Mouse (Mus musculus) ES-E14 (cell line): ENCODE results near the gene Gm10944. TPM values are rescaled to one million over a fixed set of nuclear protein-coding genes. Genes with fewer than 3 reads are reported as not detected.

ENCODE experiments used
- DNase-seq: peaks from one replicate; pipeline ENCODE4 v3.0.0-alpha.2; 2013; ENCODE audit warnings: low read depth, low spot score
- H3K27ac ChIP-seq: 2 replicates; pipeline ENCODE4 v1.5.1; 2012; ENCODE audit warnings: low read depth, mild to moderate bottlenecking, low read length, moderate library complexity, mixed read lengths; ENCODE audit not compliant: poor library complexity, insufficient read depth, severe bottlenecking
- H3K36me3 ChIP-seq: 2 replicates; pipeline ENCODE4 v1.6.1; 2012; ENCODE audit warnings: mild to moderate bottlenecking, low read length, moderate library complexity, mixed read lengths; ENCODE audit not compliant: control insufficient read depth, poor library complexity, insufficient read depth, severe bottlenecking
- H3K4me1 ChIP-seq, 2 experiments: fragments of 150-350 bp in 1 of 2; sonication (generic) in 1 of 2; 2 replicates each; pipeline ENCODE4 v1.6.1; 2012; ENCODE audit warnings: low read length in 2 of 2, mild to moderate bottlenecking in 1 of 2, mixed read lengths in 1 of 2; ENCODE audit not compliant: control insufficient read depth in 2 of 2, insufficient read depth in 2 of 2, poor library complexity in 1 of 2
- H3K4me3 ChIP-seq, 2 experiments: fragments of 150-350 bp in 1 of 2; sonication (generic) in 1 of 2; 2 replicates each; pipeline ENCODE4 v1.5.1; 2012; ENCODE audit warnings: low read length in 2 of 2, low read depth in 1 of 2, mild to moderate bottlenecking in 1 of 2, mixed read lengths in 1 of 2; ENCODE audit not compliant: insufficient read depth in 1 of 2, poor library complexity in 1 of 2, severe bottlenecking in 1 of 2
- H3K9ac ChIP-seq: 2 replicates; pipeline ENCODE4 v1.6.1; 2012; ENCODE audit warnings: low read depth, mild to moderate bottlenecking, low read length, mixed read lengths; ENCODE audit not compliant: poor library complexity, insufficient read depth, severe bottlenecking
- H3K9me3 ChIP-seq: fragments of 150-350 bp; sonication (generic); 2 replicates; pipeline ENCODE4 v1.6.1; 2012; ENCODE audit warnings: low read depth, mild to moderate bottlenecking, low read length; ENCODE audit not compliant: control insufficient read depth, insufficient read depth
- CHD2 ChIP-seq: IDR thresholded peaks from 2 replicates; pipeline ENCODE4 v1.6.1; 2014; ENCODE audit warnings: mild to moderate bottlenecking, low read depth, low read length, inconsistent platforms
- HCFC1 ChIP-seq: IDR thresholded peaks from 2 replicates; pipeline ENCODE4 v1.6.1; 2012; ENCODE audit warnings: low read length, inconsistent platforms, borderline replicate concordance; ENCODE audit not compliant: insufficient read depth
- MAFK ChIP-seq: IDR thresholded peaks from 2 replicates; pipeline ENCODE4 v1.6.1; 2014; ENCODE audit warnings: mild to moderate bottlenecking, low read depth, low read length, inconsistent platforms; ENCODE audit not compliant: insufficient read depth
- ZC3H11A ChIP-seq: IDR thresholded peaks from 2 replicates; pipeline ENCODE4 v1.6.1; 2012; ENCODE audit warnings: low read depth, mild to moderate bottlenecking, inconsistent platforms, low read length, borderline replicate concordance
- ZNF384 ChIP-seq: IDR thresholded peaks from 2 replicates; pipeline ENCODE4 v1.6.1; 2012; ENCODE audit warnings: low read depth, low read length, inconsistent platforms
- in situ Hi-C, 2 experiments: fragments of 600-800 bp; cut with MboI; formaldehyde crosslinking; loops; one replicate each; pipeline ENCODE4 v1.15.1; 2025; ENCODE audit warnings: low sequenced_read_pairs in 2 of 2, inconsistent platforms in 1 of 2; ENCODE audit not compliant: unreplicated experiment in 2 of 2
- total RNA-seq: library from RNA; depleted of rRNA; stranded (reverse); fragments of 300-350 nt; gene quantifications from 2 replicates; pipeline ENCODE4 v1.2.3, GENCODE M21; 2012; rRNA removed

The Gm10944 gene
- total RNA-seq, 1 experiment: not detected

- Histone ChIP-seq H3K9me3 (no peaks in the 10 kb centered on the region), H3K4me1 (no peaks in the 10 kb centered on the region), H3K9ac (no peak overlapping the region), H3K27ac (no peak overlapping the region), H3K36me3 (no peaks in the 10 kb centered on the region), H3K4me3 (no peak overlapping the region)
- DNase-seq: no peak
- in situ Hi-C loops: no loop called here
- TF ChIP-seq ZNF384: no peak
- no peak for TF ChIP-seq ZC3H11A
- no peak for TF ChIP-seq HCFC1
- TF ChIP-seq CHD2: no peak
These were observed 20.2 kb downstream of the Gm10944 start for GRCm38 (mm10) chr10:10701326-10701725.

GRCm38 (mm10) chr10:10708031-10708430 is 26.9 kb downstream of the Gm10944 start:
- H3K9me3 ChIP-seq: no peaks in the 10 kb centered on the region
- in situ Hi-C loops: no loop called here

GRCm38 (mm10) chr10:10710359-10710758 is 29.2 kb downstream of the Gm10944 start:
- no peak for TF ChIP-seq MAFK
- no peak for TF ChIP-seq ZNF384
- TF ChIP-seq ZC3H11A: no peak
- TF ChIP-seq HCFC1: no peak
- no peak for TF ChIP-seq CHD2
- H3K9me3 ChIP-seq: no peaks in the 10 kb centered on the region

More at GRCm38 (mm10) chr10:10708031-10708430, 26.9 kb downstream of the Gm10944 start:
- no peak for DNase-seq
- H3K36me3 ChIP-seq: no peaks in the 10 kb centered on the region
- no peaks in the 10 kb centered on the region for H3K4me1 ChIP-seq
- TF ChIP-seq MAFK: no peak
- TF ChIP-seq ZNF384: no peak
- TF ChIP-seq CHD2: no peak
- TF ChIP-seq ZC3H11A: no peak
- TF ChIP-seq HCFC1: no peak
- no peak overlapping the region for H3K4me3 ChIP-seq
- no peak overlapping the region for H3K27ac ChIP-seq
- no peak overlapping the region for H3K9ac ChIP-seq

GRCm38 (mm10) chr10:10710837-10711236 is 29.7 kb downstream of the Gm10944 start:
- H3K4me3 ChIP-seq: no peak overlapping the region
- no peak for DNase-seq
- H3K9ac ChIP-seq: no peak overlapping the region
- no peaks in the 10 kb centered on the region for H3K9me3 ChIP-seq
- no peaks in the 10 kb centered on the region for H3K4me1 ChIP-seq
- no peaks in the 10 kb centered on the region for H3K36me3 ChIP-seq
- no peak for TF ChIP-seq CHD2
- TF ChIP-seq HCFC1: no peak
- H3K27ac ChIP-seq: no peak overlapping the region
- in situ Hi-C loops: no loop called here

More at GRCm38 (mm10) chr10:10710359-10710758, 29.2 kb downstream of the Gm10944 start:
- no peaks in the 10 kb centered on the region for H3K36me3 ChIP-seq
- H3K9ac ChIP-seq: no peak overlapping the region
- no peak overlapping the region for H3K27ac ChIP-seq
- in situ Hi-C loops: no loop called here
- H3K4me1 ChIP-seq: no peaks in the 10 kb centered on the region
- no peak for DNase-seq
- no peak overlapping the region for H3K4me3 ChIP-seq

DNA sequence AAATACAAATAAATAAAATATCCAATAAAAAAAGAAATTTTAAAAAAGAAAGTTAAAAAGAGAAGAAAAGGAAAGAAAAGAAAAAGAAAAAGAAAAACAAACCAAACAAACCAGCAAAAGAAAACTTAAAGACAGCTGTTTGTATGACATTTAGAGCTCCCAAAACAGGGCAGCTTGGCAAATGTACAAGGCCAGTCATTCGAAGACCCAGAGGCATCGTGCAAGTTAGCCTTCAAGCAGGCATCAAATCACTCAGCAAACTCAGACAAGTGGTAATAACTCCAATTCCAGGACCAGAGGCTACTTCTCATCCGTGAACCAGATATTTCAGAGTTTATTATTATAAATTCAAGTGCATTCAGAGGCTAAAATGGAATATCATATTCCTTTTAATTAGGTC is 45.4 kb downstream of the Gm10944 start:
- Histone ChIP-seq H3K4me3 (no peak overlapping the region), H3K4me1 (no peaks in the 10 kb centered on the region), H3K36me3 (no peaks in the 10 kb centered on the region), H3K9ac (no peak overlapping the region), H3K27ac (no peak overlapping the region), H3K9me3 (no peaks in the 10 kb centered on the region)
- TF ChIP-seq CHD2 (no peak), MAFK (no peak), ZNF384 (no peak), ZC3H11A (no peak), HCFC1 (no peak)
- in situ Hi-C loops: no loop called here
- no peak for DNase-seq

Other genes starting within 250 kb of the Gm10944 start
- 0.16 TPM in 1 of 2 replicates, not detected in the other for gene Adgb, start 209.0 kb upstream of the Gm10944 start, total RNA-seq
- 1.0 and 1.8 TPM in 2 replicates for gene Rab32, start 123.1 kb upstream of the Gm10944 start, total RNA-seq